Mouse (Mus musculus) stomach, embryonic 14.5 days (tissue): ENCODE measurements around the gene Adamtsl3. TPM values are rescaled to one million over a fixed set of nuclear protein-coding genes. Genes with fewer than 3 reads are reported as not detected.

ENCODE experiments used
- ATAC-seq: fragments of 200-750 bp; cut with Nextera tagmentation; 2 replicates; pipeline ENCODE4 v1.8.0; 2017; ENCODE audit warnings: low read depth, moderate TSS enrichment; ENCODE audit not compliant: insufficient number of reproducible peaks, insufficient read depth, low FRiP score
- H3K27ac ChIP-seq: fragments of 300-500 bp; sonication (generic); 2 replicates; pipeline ENCODE4 v1.5.1; 2014; ENCODE audit warnings: mild to moderate bottlenecking, low read length, moderate library complexity, mixed read lengths
- H3K27me3 ChIP-seq: fragments of 300-500 bp; sonication (generic); 2 replicates; pipeline ENCODE4 v1.6.1; 2014; ENCODE audit warnings: low read length, control low read depth, mixed read lengths; ENCODE audit not compliant: control insufficient read depth, insufficient read depth
- H3K36me3 ChIP-seq: fragments of 300-500 bp; sonication (generic); 2 replicates; pipeline ENCODE4 v1.6.1; 2014; ENCODE audit warnings: mild to moderate bottlenecking, control low read depth, low read length, moderate library complexity, mixed read lengths; ENCODE audit not compliant: control insufficient read depth, insufficient read depth
- H3K4me1 ChIP-seq: fragments of 300-500 bp; sonication (generic); 2 replicates; pipeline ENCODE4 v1.6.1; 2014; ENCODE audit warnings: low read length, control low read depth, mixed read lengths; ENCODE audit not compliant: control insufficient read depth, insufficient read depth
- H3K4me2 ChIP-seq: fragments of 300-500 bp; sonication (generic); replicated peaks from 2 replicates; pipeline ENCODE4 v1.6.1; 2014; ENCODE audit warnings: low read depth, low read length, control low read depth
- H3K4me3 ChIP-seq: fragments of 300-500 bp; sonication (generic); 2 replicates; pipeline ENCODE4 v1.5.1; 2014; ENCODE audit warnings: low read depth, low read length, control low read depth
- H3K9ac ChIP-seq: fragments of 300-500 bp; sonication (generic); replicated peaks from 2 replicates; pipeline ENCODE4 v1.6.1; 2014; ENCODE audit warnings: low read depth, mild to moderate bottlenecking, control low read depth, low read length, moderate library complexity, mixed read lengths
- H3K9me3 ChIP-seq: fragments of 300-500 bp; sonication (generic); 2 replicates; pipeline ENCODE4 v1.6.1; 2016; ENCODE audit warnings: low read depth, low read length, control low read depth; ENCODE audit not compliant: control insufficient read depth
- WGBS: fragments of 180-500 bp; shearing (Covaris S2); extraction: QIAGEN DNeasy Blood & Tissue Kit; methylation state at CpG from one replicate; pipeline ENCODE4 v1.1.7; 2014; 5-methylcytosine and 5-hydroxymethylcytosine counted together
- polyA plus RNA-seq: library from polyadenylated mRNA; unstranded; fragments of >200 nt; fragmentation: Nextera tagmentation; extraction: Ambion mirVana; gene quantifications from 2 replicates; pipeline ENCODE4 v1.2.1, GENCODE M21; 2014

Gene Adamtsl3
- polyA plus RNA-seq, 1 experiment from 2014 or later: 1.5 TPM

DNA sequence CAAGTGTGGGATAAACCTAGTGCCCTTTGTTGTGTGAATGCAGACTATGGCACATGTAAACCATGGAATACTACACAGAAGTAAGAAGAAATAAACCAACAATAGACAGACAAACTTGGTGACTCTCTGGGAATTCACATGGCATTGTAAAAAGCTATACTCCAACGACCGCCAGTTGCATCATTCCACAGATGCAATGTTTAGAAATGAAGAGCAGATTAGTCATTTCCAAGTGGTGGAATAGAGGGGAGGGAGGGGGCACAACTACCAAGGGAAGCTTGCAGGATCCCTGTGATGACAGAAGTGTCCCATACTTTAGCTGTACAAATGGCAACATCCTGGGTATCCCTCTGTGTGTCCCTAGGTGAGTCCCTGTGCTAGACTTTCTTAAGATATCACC lies 97.7 kb downstream of the Adamtsl3 start:
- Histone ChIP-seq H3K9ac (no peak overlapping the region), H3K4me1 (no peaks in the 10 kb centered on the region), H3K36me3 (no peaks in the 10 kb centered on the region), H3K4me3 (no peak overlapping the region), H3K4me2 (no peak overlapping the region), H3K27ac (no peak overlapping the region), H3K27me3 (no peaks in the 10 kb centered on the region), H3K9me3 (no peaks in the 10 kb centered on the region)
- WGBS: 79% methylated on average over 2 of the region's 2 CpGs
- ATAC-seq: no peak

DNA sequence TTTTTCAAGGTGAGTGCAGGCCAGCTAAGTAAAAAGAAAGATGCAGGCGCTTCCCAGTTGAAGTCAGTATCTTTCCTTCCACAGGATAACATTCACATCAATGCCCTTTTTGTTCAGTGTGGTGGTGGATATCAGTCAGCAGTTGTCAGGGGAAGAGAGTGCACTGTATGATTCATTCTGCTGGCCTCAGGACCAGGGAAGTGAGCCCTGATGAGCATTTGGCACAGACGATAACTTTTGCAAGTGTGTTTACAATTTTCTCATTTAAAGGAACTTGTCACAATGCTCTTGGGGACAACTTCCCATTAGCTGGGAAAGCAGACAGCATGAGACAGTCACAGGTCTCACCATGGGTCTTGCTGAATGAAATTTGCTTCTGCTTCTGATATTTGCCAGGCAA lies 122.9 kb downstream of the Adamtsl3 start:
- Histone ChIP-seq H3K36me3 (no peaks in the 10 kb centered on the region), H3K4me2 (no peak overlapping the region), H3K4me3 (no peak overlapping the region), H3K9ac (no peak overlapping the region), H3K27ac (no peak overlapping the region), H3K9me3 (no peaks in the 10 kb centered on the region), H3K27me3 (no peaks in the 10 kb centered on the region), H3K4me1 (no peaks in the 10 kb centered on the region)
- ATAC-seq: no peak
- WGBS: 59% methylated on average over 2 of the region's 2 CpGs

DNA sequence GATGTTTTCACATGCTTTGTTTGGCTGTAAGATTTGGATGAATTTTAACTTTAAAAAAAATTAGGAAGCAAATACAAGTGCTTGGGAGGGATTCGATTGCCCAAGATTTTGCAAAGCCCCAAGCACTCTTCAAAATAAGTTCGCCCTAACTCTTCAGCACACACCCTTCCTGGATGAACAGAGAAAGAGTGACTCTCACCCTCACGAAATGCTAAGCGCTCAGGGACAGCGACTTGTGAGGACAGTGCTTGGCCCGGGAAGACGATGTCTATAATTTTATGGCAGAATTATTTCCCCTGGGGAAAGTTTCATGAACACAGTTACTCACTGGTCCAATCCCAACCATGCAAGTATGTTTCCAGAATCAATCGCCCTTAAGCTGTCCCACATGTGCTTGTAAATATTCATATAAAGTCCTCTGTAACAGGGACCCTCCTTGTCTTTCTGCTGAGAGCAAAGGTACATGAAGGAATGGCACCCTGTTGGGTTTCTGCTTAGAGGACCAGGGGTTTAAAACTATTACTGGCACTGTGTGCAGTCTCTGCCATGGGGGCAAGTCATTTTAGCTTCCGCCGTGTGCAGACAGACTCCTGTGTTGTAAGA lies 127.5 kb downstream of the Adamtsl3 start:
- Histone ChIP-seq H3K9ac (no peak overlapping the region), H3K27me3 (no peaks in the 10 kb centered on the region), H3K36me3 (no peaks in the 10 kb centered on the region), H3K4me1 (no peaks in the 10 kb centered on the region), H3K4me3 (no peak overlapping the region), H3K4me2 (no peak overlapping the region), H3K27ac (no peak overlapping the region), H3K9me3 (no peaks in the 10 kb centered on the region)
- ATAC-seq: no peak
- WGBS: 85% methylated on average over 10 of the region's 10 CpGs

DNA sequence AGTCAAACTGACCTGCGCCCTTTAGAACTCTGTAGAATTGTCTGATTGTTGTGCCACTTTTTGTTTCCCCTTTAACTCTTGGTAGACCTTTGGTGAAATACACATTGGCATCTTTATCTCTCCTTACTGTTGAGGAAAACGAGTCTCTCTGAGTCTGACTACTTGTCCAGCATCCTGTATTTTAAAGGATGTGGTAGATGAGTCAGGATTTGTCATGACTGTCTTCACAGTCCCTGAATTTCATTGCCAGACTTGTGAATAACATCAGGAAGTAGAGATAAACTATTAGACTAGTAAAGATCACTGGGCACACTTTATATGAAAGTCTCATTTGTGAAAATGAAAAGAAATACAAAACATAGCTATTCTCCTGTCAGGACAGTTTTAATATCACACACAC lies 128.9 kb downstream of the Adamtsl3 start:
- Histone ChIP-seq H3K27me3 (no peaks in the 10 kb centered on the region), H3K4me1 (no peaks in the 10 kb centered on the region), H3K9me3 (no peaks in the 10 kb centered on the region), H3K4me2 (no peak overlapping the region), H3K27ac (no peak overlapping the region), H3K4me3 (no peak overlapping the region), H3K9ac (no peak overlapping the region), H3K36me3 (no peaks in the 10 kb centered on the region)
- no peak for ATAC-seq
- 71% methylated on average over 2 of the region's 2 CpGs for WGBS

DNA sequence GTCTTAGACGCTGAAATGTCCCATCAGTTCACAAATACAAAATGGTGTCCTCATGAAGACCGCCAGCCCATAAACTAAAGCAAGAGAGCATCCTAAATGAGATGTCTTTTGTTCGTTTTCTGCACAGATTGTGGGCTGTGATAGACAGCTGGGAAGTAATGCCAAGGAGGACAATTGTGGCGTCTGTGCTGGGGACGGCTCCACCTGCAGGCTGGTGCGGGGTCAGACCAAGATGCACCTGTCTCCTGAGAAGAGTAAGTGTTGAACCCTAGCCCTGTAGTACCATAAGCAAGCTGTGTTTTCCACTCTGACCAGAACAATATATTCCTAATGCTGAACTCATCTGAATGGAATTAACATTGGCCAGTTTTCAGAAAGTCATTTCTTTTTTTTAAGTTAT lies 129.9 kb downstream of the Adamtsl3 start:
- H3K27me3 ChIP-seq: no peaks in the 10 kb centered on the region
- 62% methylated on average over 6 of the region's 6 CpGs for WGBS
- H3K27ac ChIP-seq: no peak overlapping the region
- no peaks in the 10 kb centered on the region for H3K9me3 ChIP-seq
- no peaks in the 10 kb centered on the region for H3K36me3 ChIP-seq
- ATAC-seq: no peak
- H3K9ac ChIP-seq: no peak overlapping the region
- no peaks in the 10 kb centered on the region for H3K4me1 ChIP-seq
- no peak overlapping the region for H3K4me2 ChIP-seq
- no peak overlapping the region for H3K4me3 ChIP-seq

DNA sequence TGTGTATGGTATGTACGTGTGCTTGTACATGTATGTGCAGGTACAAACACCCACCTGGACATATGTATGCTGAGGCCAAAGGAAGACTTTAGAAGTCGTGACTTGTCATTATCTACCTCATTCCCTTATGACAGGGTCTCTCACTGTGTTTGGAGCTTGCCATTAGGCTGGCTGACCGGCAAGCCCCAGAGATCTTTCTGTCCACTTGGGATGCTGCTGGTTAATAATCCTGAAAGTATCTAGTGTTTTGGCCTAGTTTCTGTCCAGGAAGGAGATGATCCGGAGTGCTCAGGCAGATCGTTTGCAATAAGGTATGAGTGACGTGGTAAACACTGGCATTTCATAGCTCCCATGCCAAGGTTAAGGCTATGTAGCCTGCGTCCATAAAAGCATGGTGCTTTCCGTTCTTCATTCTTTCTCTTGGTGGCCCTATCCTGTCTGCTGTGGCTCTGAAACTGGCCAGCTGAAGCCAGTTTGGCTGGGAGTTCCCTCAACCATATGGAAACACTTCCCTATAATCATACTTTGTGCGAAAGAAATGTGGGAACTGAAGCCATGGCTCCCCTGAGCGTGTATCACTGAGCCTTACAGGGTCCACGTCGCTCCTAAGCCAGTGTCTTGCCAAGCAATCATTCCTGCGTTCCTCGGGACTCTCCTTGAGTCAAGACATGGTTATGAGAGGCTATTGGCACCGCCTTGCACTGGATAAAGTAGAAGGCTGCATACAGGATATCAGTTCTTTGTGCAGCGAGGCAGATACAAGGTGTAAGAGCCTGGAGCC lies 141.1 kb downstream of the Adamtsl3 start:
- no peaks in the 10 kb centered on the region for H3K36me3 ChIP-seq
- H3K4me3 ChIP-seq: no peak overlapping the region
- H3K27ac ChIP-seq: no peak overlapping the region
- no peak overlapping the region for H3K4me2 ChIP-seq
- H3K27me3 ChIP-seq: no peaks in the 10 kb centered on the region
- 84% methylated on average over 16 of the region's 16 CpGs for WGBS
- no peak overlapping the region for H3K9ac ChIP-seq
- no peaks in the 10 kb centered on the region for H3K9me3 ChIP-seq
- no peak for ATAC-seq
- H3K4me1 ChIP-seq: no peaks in the 10 kb centered on the region

DNA sequence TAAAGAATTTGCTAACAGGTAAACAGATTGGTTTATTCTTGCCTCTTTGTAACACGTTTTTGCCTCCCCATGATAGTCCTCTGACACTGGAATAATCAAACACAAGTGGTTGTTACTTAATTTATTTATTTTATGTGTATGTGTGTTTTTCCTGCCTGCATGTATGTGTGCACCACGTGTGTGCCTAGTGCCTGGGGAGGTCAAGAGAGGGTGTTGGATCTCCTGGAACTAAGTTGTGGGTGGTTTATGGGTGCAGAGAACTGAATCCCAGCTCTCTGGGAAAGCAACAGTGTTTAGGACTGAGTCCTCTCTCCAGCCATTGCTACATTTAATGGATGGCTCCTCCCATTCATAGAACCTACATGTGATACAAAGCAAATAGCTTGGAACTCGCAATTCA lies 143.0 kb downstream of the Adamtsl3 start:
- H3K9me3 ChIP-seq: no peaks in the 10 kb centered on the region
- ATAC-seq: no peak
- no peak overlapping the region for H3K4me3 ChIP-seq
- H3K4me2 ChIP-seq: no peak overlapping the region
- no peaks in the 10 kb centered on the region for H3K4me1 ChIP-seq
- no peak overlapping the region for H3K9ac ChIP-seq
- H3K36me3 ChIP-seq: no peaks in the 10 kb centered on the region
- H3K27me3 ChIP-seq: no peaks in the 10 kb centered on the region
- H3K27ac ChIP-seq: no peak overlapping the region
- WGBS: 82% methylated on average over 3 of the region's 3 CpGs

DNA sequence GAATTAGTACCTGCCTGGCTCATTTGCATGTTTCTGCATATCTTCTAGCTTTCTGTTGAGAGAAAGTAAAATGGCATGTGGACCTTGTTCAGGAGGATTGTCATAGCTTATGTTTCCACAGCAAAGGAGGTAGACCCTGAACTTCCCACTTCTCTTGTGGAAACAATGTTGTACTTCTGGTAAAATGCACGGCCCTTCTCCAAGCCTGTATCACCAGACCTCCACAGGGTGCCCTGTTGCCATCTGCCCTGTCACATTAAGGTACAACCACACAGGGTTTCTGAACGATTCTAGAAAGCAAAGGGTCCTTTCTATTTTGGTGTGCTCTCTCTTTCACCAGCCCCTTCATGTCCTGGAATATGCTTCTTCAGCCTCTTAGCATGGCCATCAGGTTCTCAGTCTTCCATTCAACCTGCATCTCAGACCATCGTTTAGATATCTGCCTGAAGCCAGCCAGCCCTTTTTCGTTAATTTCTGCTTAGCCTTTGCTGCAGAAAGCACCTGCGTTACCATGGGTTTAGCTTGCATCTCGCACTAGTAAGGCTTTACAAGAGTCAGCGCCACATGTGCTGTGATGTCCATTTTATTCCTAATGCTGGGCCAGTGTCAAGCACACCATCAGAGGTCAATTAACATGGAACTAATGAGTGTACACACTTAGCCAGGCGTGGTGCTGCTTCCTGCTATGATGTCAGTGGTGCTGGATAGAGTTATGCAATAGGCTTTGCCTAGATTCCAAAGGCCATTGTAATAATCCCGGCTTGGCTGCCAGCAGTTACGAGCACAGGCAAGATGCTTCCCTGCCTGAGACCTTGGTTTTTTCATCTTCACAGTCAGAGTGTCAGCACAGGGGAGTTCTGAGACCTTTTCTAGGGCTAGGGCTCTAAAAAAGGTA lies 143.6 kb downstream of the Adamtsl3 start:
- no peak for ATAC-seq

More for the DNA sequence above, 143.6 kb downstream of the Adamtsl3 start:
- Histone ChIP-seq H3K4me2 (no peak overlapping the region), H3K4me1 (no peaks in the 10 kb centered on the region), H3K27ac (no peak overlapping the region), H3K36me3 (no peaks in the 10 kb centered on the region), H3K9me3 (no peaks in the 10 kb centered on the region), H3K27me3 (no peaks in the 10 kb centered on the region), H3K4me3 (no peak overlapping the region), H3K9ac (no peak overlapping the region)
- WGBS: 75% methylated on average over 10 of the region's 10 CpGs
